Mouse (Mus musculus): ENCODE results near the gene Elp4. TPM values are rescaled to one million over a fixed set of nuclear protein-coding genes. Genes with fewer than 3 reads are reported as not detected.

The Elp4 gene
- polyA plus RNA-seq, 1 experiment: 7.1 TPM

DNA sequence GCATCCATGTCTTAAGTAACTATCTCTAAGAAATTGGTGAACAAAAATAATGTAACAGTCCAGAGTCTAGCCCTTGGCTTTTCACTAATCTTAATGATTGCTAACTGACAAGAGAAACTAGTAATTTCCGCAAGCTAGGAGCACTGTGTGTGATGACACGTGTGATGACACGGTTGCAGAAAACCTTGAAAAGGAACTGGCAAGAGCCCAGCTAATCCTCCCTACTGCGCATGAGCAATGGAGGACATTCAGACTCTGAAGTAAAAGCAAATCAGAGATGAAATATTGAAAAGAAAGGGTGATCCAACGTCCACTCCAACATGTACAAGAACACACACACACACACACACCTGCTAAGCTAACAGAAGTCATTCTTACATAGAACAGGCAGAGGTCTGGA is 61.2 kb downstream of the Elp4 start:
- no peak for TF ChIP-seq GATA1 (IDR thresholded peaks at IDR 0.05; ENCODE audit: low read length)

DNA sequence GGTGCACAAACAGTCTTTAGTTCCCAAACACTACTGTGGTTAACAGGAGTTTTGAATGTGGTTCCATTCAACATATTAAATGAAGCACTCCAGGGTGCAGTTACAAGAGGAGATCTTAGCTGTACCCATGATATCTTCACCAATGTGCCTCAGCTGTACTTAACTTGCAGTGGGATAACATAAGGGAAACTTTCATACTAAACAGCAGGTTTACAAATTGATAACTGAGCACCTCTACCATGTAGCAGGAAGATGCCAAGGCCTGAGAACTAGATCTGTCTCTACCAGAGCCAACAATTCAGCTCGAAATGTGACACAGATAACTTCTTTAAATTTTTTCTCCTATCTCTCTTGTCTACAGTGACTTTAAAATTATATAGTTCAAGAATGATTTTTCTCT is 86.4 kb downstream of the Elp4 start:
- TF ChIP-seq GATA1 (IDR thresholded peaks at IDR 0.05; ENCODE audit: low read length): no peak

DNA sequence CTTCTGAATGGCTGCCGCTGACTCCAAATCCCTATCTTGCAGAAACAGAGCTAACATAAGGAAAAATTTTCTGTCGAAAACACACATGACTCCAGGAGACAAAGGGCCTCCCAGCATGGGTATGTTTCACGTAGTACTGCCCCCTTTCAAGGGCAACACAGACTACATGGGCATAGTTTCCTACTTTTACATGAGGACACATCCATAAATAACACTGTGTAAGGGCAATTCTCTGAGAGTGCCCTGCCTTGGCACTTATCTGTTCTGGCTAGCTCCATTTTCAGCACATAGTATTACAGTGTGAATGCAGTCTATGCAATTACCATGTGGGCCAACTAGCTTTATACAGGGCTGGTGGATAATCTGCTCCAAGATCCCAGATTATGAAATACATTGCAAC is 89.2 kb downstream of the Elp4 start:
- TF ChIP-seq GATA1 (IDR thresholded peaks at IDR 0.05; ENCODE audit: low read length): no peak

DNA sequence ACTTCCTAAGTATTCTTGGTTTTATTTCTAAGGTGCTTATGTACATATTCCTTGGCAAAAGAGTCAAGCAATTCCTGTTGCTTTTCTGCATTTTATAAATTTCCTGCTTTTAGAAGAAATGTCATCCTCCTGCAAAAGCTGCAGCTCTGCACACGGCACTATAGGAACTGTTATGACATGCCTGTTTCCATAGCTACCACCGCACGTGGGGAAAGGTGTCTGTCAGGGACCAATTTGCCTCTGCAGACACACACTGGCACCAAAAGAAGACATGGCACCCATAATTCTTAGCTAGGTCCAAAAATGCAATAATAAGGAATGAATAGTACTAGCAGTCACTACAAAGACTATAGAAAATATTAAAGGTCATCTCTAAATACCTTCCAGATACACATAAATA is 91.3 kb downstream of the Elp4 start:
- TF ChIP-seq GATA1 (IDR thresholded peaks at IDR 0.05; ENCODE audit: low read length): no peak

DNA sequence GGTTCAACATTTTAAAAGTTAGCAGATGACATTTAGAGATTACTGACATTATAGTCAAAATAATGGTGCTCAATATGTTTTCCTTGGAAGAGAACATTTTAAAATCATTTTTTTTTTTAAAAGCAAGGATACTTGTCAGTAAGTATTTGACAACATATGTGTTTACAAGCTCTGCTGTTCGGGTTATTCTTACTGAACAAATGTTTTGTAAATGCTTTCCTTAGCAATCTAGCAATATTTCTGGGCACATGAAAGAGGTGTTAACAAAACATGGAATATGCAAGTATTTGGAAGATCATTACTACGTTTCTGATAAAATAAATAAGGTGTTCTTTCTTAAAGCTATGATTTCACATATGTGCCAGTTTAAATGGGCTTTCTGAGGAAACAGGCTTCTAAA is 94.1 kb downstream of the Elp4 start:
- no peak for TF ChIP-seq GATA1 (IDR thresholded peaks at IDR 0.05; ENCODE audit: low read length)

DNA sequence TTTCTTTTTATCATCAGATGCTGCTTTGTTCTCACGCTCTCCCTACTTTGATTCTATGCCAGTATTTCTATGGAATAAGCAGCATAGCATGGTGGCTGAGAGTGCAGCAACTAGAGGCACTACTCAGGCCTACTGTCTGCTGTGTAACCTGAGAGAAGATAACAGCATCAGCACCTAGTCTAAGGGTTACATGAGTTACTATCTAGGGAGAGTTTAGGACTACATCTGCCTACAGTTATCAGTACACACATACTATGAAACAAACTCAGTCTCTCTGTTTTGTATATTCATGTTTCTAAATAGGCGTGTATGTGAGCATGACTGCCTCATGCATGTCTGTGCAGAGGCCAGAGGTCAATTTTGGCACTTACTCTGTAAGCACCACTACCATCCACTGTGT is 97.8 kb downstream of the Elp4 start:
- TF ChIP-seq GATA1 (IDR thresholded peaks at IDR 0.05; ENCODE audit: low read length): no peak

DNA sequence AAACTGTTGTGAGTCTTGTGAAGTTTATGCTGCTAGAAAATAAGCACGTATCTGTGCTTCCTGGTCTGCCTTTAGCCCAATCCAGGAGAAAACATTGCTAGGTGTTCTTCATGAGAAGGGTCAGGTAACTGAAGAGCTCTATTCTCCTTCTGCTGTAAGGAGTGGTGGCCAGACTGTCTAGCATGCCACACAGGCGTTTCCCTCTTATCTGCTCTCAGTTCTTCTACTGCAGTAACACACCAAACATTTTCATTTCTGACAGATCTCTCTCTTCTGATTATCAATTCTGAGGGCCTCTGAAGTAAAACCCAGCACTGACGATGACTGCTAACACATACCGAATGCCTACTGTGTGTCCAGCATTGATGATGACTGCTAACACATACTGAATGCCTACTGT is 98.3 kb downstream of the Elp4 start:
- no peak for TF ChIP-seq GATA1 (IDR thresholded peaks at IDR 0.05; ENCODE audit: low read length)

DNA sequence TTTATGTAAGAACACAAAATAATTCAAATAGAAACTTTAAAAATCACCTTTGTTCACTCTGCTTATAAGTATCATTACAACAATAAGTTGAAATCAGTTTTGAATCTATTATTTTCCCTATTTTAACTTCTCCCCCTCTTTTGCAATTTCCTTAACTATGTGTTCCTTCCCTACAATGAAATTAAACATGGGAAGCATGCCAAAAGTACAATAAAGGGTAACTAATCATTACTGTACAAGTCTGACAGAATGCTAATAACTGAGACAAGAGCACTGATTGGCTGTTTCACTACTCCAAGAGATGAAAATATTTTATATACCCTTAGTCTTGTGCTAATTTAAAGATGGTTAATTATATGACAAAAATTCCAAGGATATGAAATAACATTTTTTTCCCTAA is 99.2 kb downstream of the Elp4 start:
- no peak for TF ChIP-seq GATA1 (IDR thresholded peaks at IDR 0.05; ENCODE audit: low read length)

DNA sequence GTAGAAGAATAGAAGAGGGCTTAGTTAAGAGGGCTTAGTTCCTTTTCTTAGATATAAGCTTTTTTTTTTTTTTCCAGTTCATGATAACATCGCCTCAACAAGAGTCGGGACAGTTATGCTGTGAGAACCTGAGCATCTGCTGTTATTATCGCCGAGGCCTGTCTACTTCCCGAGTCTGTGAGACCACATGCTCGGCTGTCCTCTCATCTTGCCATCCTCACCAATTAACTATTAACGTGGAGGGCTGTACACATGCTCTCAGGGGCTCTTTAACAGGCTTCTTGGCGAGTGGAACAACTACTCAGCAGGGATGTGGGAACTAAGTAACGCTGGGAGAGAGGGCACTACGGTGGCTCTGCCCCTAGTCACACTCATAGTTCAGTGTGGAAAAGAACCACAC is 99.9 kb downstream of the Elp4 start:
- TF ChIP-seq GATA1 (IDR thresholded peaks at IDR 0.05; ENCODE audit: low read length): no peak

DNA sequence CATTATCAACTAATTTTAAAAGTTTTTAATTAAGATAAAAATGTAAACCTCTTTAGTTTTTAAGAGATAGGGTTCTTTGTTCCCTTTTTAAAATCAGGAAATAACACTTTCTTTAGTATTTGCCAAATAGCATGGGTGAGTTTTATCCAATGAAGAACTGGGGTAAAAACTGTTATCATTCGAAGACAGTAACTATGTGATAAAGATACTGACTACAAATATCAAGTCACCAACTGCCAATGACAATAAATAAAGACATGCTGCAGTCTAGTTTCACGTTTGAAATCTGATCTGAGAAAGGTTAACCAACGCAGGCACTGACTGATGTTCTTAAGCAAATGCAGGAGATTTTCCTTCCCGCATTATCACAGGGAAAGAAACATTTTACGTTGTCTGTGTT is 100.9 kb downstream of the Elp4 start:
- TF ChIP-seq GATA1 (IDR thresholded peaks at IDR 0.05; ENCODE audit: low read length): peak; percentile 7

DNA sequence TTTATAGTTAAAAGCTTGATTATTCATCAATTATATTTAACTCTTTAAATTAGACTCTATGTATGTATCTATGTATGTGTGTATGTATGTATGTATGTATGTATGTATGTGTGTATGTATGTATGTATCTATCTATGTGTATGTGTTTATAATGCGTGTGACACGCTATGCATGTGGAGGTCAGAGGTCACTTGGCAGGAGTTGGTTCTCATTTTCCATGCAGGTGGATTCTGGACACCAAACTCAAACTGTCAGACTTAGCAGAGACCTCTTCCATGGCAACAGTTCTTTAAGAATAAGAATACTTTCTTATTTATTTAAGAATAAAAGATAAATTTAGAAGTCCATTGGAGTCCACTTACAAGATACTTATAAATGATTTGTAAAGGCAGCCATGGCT is 101.5 kb downstream of the Elp4 start:
- no peak for TF ChIP-seq GATA1 (IDR thresholded peaks at IDR 0.05; ENCODE audit: low read length)

DNA sequence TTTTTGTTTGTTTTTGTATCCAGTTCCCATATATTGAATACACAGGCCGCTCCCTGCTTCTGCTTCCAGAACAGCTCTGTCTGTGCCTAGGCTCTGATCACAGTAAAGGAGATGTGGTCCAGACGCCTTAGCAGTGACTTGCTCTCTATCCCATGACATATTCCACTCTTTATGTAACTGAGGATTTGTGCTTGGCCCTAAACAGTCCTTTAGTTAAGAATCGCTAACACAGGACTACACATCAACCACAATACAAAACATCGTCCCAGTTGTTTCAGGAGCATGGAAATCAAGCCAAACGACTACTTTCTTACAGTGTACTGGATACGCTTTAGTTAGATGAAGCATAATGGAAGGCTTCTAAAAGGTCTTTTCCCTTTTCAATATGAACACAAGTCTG is 102.8 kb downstream of the Elp4 start:
- TF ChIP-seq GATA1 (IDR thresholded peaks at IDR 0.05; ENCODE audit: low read length): no peak

DNA sequence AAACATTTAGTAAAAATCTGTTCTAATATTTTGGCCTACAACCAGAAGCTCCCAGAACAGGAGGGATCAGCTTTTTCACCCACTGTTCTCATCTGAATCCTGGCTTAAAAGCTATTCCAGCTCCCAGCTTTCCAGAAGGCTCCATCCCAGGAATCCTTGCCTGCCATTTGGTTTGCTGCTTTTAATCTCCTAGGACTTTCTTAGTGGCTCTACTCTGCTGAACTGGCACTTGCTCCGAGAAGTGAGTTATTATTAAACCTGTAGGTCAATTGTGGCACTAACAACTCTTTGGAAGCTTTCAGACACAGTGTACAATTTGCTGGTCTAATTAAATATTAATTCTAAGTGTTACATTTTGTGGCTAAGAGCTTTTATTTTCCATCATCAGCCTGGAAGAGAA is 103.7 kb downstream of the Elp4 start:
- TF ChIP-seq GATA1 (IDR thresholded peaks at IDR 0.05; ENCODE audit: low read length): no peak

DNA sequence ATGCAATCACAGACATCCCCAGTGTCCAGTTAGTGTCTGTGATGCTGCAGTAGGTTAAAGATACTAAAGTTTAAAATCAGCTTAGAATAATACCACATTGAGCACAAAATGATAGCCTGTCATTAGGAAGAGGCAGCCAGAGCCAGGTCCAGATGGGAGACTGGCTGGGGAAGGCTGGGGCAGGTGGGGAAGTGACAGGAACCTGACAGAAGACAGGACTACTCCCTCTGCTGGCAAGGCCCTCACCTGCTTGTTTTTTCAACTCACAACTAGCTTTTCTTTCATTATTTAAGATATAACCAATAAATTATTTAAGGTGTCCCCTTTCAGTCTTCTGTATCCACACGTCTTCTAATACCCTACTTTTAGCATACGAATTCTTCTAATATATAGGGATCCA is 104.5 kb downstream of the Elp4 start:
- TF ChIP-seq GATA1 (IDR thresholded peaks at IDR 0.05; ENCODE audit: low read length): no peak

DNA sequence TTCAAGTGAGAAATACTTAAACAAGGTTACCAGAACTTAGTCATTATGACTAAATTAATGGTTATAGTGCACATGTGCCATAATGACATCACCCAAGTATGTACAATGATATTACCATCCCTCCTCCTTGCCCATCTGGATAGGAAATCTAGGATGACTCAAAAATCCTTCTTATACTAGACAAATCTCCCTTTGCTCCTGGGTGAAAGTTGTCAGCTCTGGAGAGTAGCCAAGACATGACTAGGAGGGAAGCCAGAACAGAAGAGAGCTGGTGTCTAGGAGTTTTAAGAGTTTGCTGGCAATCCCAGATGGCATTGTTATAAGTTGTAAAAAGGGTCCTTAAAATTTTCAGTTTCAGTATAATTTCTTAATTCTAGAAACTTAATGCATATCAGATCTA is 106.5 kb downstream of the Elp4 start:
- TF ChIP-seq GATA1 (IDR thresholded peaks at IDR 0.05; ENCODE audit: low read length): no peak

DNA sequence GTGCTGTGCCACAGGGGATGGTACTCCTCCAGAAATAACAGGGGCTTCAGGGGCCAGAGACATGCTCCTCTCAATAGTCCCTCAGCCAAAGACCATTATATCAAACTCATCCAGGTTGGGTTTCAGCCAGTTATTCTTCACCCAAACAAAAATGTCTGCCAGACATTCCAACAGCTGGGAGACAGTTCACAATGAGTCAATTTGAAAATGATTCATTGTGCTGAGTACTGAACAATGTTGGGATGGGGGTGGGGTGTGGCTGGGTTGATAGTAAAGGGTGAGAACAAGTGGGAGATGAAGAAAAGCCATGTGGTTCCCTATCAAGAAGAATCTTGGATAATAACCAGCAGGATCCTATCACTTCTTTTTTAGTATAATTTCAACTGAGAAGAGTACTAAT is 108.3 kb downstream of the Elp4 start:
- TF ChIP-seq GATA1 (IDR thresholded peaks at IDR 0.05; ENCODE audit: low read length): no peak

DNA sequence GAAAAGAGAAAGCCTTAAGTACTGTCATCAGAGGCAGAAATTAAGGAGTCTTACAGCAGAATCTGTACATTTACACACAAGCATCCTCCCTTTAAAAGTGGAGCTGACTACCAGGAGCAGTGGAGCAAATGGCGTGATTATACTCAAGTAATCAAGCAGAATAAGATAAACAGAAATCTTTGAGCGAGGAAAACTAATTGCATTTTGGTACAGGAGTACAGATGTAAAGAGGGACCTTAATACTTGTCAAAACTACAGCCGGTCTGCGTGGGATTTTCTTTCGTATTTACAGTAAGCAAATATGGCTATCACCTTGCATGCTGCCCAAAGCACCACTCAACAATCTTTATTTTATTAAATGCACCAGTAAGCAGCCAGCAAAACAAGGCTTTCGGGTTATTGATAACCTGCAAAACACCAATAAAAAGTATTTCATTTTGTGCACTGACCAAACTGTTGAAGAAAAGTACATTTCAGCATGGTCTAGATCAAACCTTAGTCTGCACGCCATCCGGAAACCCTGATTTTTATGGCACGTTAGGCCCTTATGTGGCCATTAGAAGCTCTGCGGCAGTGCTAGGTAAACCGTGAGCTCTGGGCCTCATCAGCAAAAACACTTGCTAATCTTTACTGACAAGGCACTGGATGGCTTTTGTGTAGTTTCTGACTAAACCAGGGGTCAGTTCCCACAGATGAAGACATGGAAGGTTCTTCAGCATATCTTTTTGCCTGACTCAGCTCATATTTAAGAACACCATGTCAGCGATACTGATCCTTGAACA is 111.8 kb downstream of the Elp4 start:
- TF ChIP-seq GATA1 (IDR thresholded peaks at IDR 0.05; ENCODE audit: low read length): no peak

DNA sequence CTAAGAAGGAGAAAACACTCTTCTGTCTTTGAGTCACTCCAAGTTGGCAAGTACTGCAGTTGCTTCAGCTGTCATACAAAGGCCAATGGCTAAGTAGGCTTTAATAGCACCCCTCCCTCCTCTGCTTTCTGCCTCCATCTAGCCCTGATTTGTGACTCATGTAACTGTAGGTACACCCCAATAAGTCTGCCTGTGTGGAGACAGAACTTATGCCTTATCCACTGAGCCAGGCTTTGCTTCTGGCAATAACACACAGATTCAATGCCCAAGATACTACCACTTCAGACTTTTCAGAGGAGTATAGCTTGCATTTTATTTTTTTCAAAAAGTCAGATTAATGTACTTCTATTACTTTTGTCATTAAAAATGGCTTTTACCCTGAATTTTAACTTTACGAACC is 114.4 kb downstream of the Elp4 start:
- TF ChIP-seq GATA1 (IDR thresholded peaks at IDR 0.05; ENCODE audit: low read length): no peak
